Mouse (Mus musculus): ENCODE measurements around the gene Slc27a4.

DNA sequence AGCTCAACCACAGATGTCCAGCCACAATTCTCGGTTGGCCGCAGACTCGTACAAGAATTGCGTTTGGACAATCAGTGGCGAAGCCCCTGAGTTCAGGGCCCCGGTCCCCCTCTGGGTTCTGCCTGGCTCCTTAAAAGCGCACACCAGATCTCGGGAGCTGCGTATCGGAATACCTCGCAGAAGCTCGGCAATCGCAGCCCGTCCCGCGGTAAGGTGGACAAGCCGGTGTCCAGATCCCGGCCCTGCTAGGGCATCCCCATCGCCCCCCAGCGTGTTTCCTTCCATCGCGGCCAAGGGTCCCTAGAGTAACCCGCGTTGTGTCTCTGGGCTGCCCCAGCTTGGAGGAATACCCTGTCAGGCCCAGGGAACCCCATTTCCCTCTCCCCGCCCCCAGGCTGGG lies 43.2 kb downstream of the Slc27a4 start:
- no peak for TF ChIP-seq CTCF (conservative IDR thresholded peaks at IDR 0.05; ENCODE audit: insufficient read depth, insufficient read length, low read depth, low read length)
- no peak for TF ChIP-seq POLR2A (IDR thresholded peaks at IDR 0.05; ENCODE audit: low read depth, low read length)

Measured in kidney, adult 2 months (tissue).